Mouse (Mus musculus) retina, adult 2 months (tissue): Measurements from ENCODE around the gene Wwox.

Experiments used
- DNase-seq: peaks from one replicate; pipeline ENCODE4 v3.0.0-alpha.2; 2012; ENCODE audit warnings: low read depth, low spot score

Gene Wwox

GRCm38 (mm10) chr8:115156142-115156541 is 716.7 kb downstream of the Wwox start:
- no peak for DNase-seq

- DNase-seq: no peak
Observed at GRCm38 (mm10) chr8:115157977-115158720, 718.7 kb downstream of the Wwox start.

GRCm38 (mm10) chr8:115158721-115159111 is 719.3 kb downstream of the Wwox start:
- DNase-seq: no peak

- DNase-seq: no peak
Observed at GRCm38 (mm10) chr8:115159208-115159607, 719.8 kb downstream of the Wwox start.

- no peak for DNase-seq
Observed at GRCm38 (mm10) chr8:115159711-115160374, 720.4 kb downstream of the Wwox start.

GRCm38 (mm10) chr8:115160407-115160806 is 721.0 kb downstream of the Wwox start:
- no peak for DNase-seq

- no peak for DNase-seq
Observed at GRCm38 (mm10) chr8:115161520-115161919, 722.1 kb downstream of the Wwox start.

GRCm38 (mm10) chr8:115164872-115165271 is 725.4 kb downstream of the Wwox start:
- no peak for DNase-seq

GRCm38 (mm10) chr8:115173634-115174081 is 734.2 kb downstream of the Wwox start:
- DNase-seq: no peak

GRCm38 (mm10) chr8:115185431-115185964 is 746.0 kb downstream of the Wwox start:
- DNase-seq: no peak

- DNase-seq: no peak
Observed at GRCm38 (mm10) chr8:115186121-115186811, 746.8 kb downstream of the Wwox start.

- no peak for DNase-seq
Observed at GRCm38 (mm10) chr8:115186882-115187281, 747.4 kb downstream of the Wwox start.

GRCm38 (mm10) chr8:115188446-115188845 is 749.0 kb downstream of the Wwox start:
- DNase-seq: no peak

GRCm38 (mm10) chr8:115189836-115190235 is 750.4 kb downstream of the Wwox start:
- no peak for DNase-seq

- DNase-seq: no peak
Observed at GRCm38 (mm10) chr8:115193767-115194166, 754.3 kb downstream of the Wwox start.

- DNase-seq: no peak
Observed at GRCm38 (mm10) chr8:115195334-115195733, 755.9 kb downstream of the Wwox start.

GRCm38 (mm10) chr8:115196859-115197258 is 757.4 kb downstream of the Wwox start:
- peak; percentile 8 for DNase-seq

GRCm38 (mm10) chr8:115199204-115199603 is 759.7 kb downstream of the Wwox start:
- DNase-seq: no peak

- no peak for DNase-seq
Observed at GRCm38 (mm10) chr8:115199616-115200150, 760.2 kb downstream of the Wwox start.

GRCm38 (mm10) chr8:115201726-115202125 is 762.3 kb downstream of the Wwox start:
- no peak for DNase-seq

- DNase-seq: no peak
Observed at GRCm38 (mm10) chr8:115207480-115207879, 768.0 kb downstream of the Wwox start.
